Mouse (Mus musculus): ENCODE data around the gene Serpina3i. TPM values are rescaled to one million over a fixed set of nuclear protein-coding genes. Genes with fewer than 3 reads are reported as not detected.

Gene Serpina3i
- polyA plus RNA-seq, 2 experiments = 0.55 to 1.4 TPM

- DNase-seq (ENCODE audit: low spot score) (no peak), ATAC-seq (ENCODE audit: low FRiP score, low read depth) (no peak)
- 74% methylated on average over 1 of the region's 1 CpGs for WGBS
- Histone ChIP-seq H3K36me3 (ENCODE audit: control insufficient read depth, insufficient read depth, low read length) (no peaks in the 10 kb centered on the region), H3K4me3 (replicated peaks; ENCODE audit: low read length) (no peak overlapping the region), H3K27ac (replicated peaks; ENCODE audit: low read depth, low read length) (no peak overlapping the region), H3K9ac (ENCODE audit: low read depth, low read length, severe bottlenecking) (no peak overlapping the region), H3K4me2 (replicated peaks; ENCODE audit: low read depth, low read length, severe bottlenecking) (no peak overlapping the region), H3K4me1 (ENCODE audit: control insufficient read depth, insufficient read depth, low read length) (no peaks in the 10 kb centered on the region), H3K9me3 (ENCODE audit: control insufficient read depth, low read length) (no peaks in the 10 kb centered on the region), H3K27me3 (ENCODE audit: control insufficient read depth, insufficient read depth, low read length) (no peaks in the 10 kb centered on the region)
- no peak for TF ChIP-seq POLR2A (IDR thresholded peaks at IDR 0.05; ENCODE audit: borderline replicate concordance, extremely low read depth, insufficient read depth, insufficient read length)
Measured at GRCm38 (mm10) chr12:104245092-104245491, 17.8 kb upstream of the Serpina3i start.

GRCm38 (mm10) chr12:104245595-104245994 lies 17.3 kb upstream of the Serpina3i start:
- DNase-seq (ENCODE audit: low spot score) = no peak
- no peak overlapping the region for H3K27ac ChIP-seq (replicated peaks; ENCODE audit: low read depth, low read length)
- H3K4me1 ChIP-seq (ENCODE audit: control insufficient read depth, insufficient read depth, low read length) = no peaks in the 10 kb centered on the region
- WGBS = 63% methylated on average over 3 of the region's 3 CpGs
- H3K4me2 ChIP-seq (replicated peaks; ENCODE audit: low read depth, low read length, severe bottlenecking) = no peak overlapping the region
- no peaks in the 10 kb centered on the region for H3K36me3 ChIP-seq (ENCODE audit: control insufficient read depth, insufficient read depth, low read length)
- no peak for TF ChIP-seq POLR2A (IDR thresholded peaks at IDR 0.05; ENCODE audit: borderline replicate concordance, extremely low read depth, insufficient read depth, insufficient read length)
- no peaks in the 10 kb centered on the region for H3K27me3 ChIP-seq (ENCODE audit: control insufficient read depth, insufficient read depth, low read length)
- no peak overlapping the region for H3K9ac ChIP-seq (ENCODE audit: low read depth, low read length, severe bottlenecking)
- ATAC-seq (ENCODE audit: low FRiP score, low read depth) = no peak
- H3K9me3 ChIP-seq (ENCODE audit: control insufficient read depth, low read length) = no peaks in the 10 kb centered on the region
- H3K4me3 ChIP-seq (replicated peaks; ENCODE audit: low read length) = no peak overlapping the region

GRCm38 (mm10) chr12:104247553-104248002 lies 15.3 kb upstream of the Serpina3i start:
- no peak for TF ChIP-seq POLR2A (IDR thresholded peaks at IDR 0.05; ENCODE audit: borderline replicate concordance, extremely low read depth, insufficient read depth, insufficient read length)
- H3K36me3 ChIP-seq (ENCODE audit: control insufficient read depth, insufficient read depth, low read length) = no peaks in the 10 kb centered on the region
- H3K4me3 ChIP-seq (replicated peaks; ENCODE audit: low read length) = no peak overlapping the region
- no peak overlapping the region for H3K9ac ChIP-seq (ENCODE audit: low read depth, low read length, severe bottlenecking)
- H3K4me1 ChIP-seq (ENCODE audit: control insufficient read depth, insufficient read depth, low read length) = no peaks in the 10 kb centered on the region
- H3K9me3 ChIP-seq (ENCODE audit: control insufficient read depth, low read length) = no peaks in the 10 kb centered on the region
- no peak overlapping the region for H3K4me2 ChIP-seq (replicated peaks; ENCODE audit: low read depth, low read length, severe bottlenecking)
- ATAC-seq (ENCODE audit: low FRiP score, low read depth) (no peak), DNase-seq (ENCODE audit: low spot score) (peak; percentile 11)
- no peak overlapping the region for H3K27ac ChIP-seq (replicated peaks; ENCODE audit: low read depth, low read length)
- H3K27me3 ChIP-seq (ENCODE audit: control insufficient read depth, insufficient read depth, low read length) = no peaks in the 10 kb centered on the region

GRCm38 (mm10) chr12:104248231-104248630 lies 14.7 kb upstream of the Serpina3i start:
- Histone ChIP-seq H3K4me1 (ENCODE audit: control insufficient read depth, insufficient read depth, low read length) (no peaks in the 10 kb centered on the region), H3K27me3 (ENCODE audit: control insufficient read depth, insufficient read depth, low read length) (no peaks in the 10 kb centered on the region), H3K9me3 (ENCODE audit: control insufficient read depth, low read length) (no peaks in the 10 kb centered on the region), H3K36me3 (ENCODE audit: control insufficient read depth, insufficient read depth, low read length) (no peaks in the 10 kb centered on the region), H3K27ac (replicated peaks; ENCODE audit: low read depth, low read length) (no peak overlapping the region), H3K9ac (ENCODE audit: low read depth, low read length, severe bottlenecking) (no peak overlapping the region), H3K4me3 (replicated peaks; ENCODE audit: low read length) (no peak overlapping the region), H3K4me2 (replicated peaks; ENCODE audit: low read depth, low read length, severe bottlenecking) (no peak overlapping the region)
- TF ChIP-seq POLR2A (IDR thresholded peaks at IDR 0.05; ENCODE audit: borderline replicate concordance, extremely low read depth, insufficient read depth, insufficient read length) = no peak
- DNase-seq (ENCODE audit: low spot score) = no peak
- no peak for ATAC-seq (ENCODE audit: low FRiP score, low read depth)
- 64% methylated on average over 3 of the region's 3 CpGs for WGBS

- Histone ChIP-seq H3K4me1 (ENCODE audit: control insufficient read depth, insufficient read depth, low read length) (no peaks in the 10 kb centered on the region), H3K36me3 (ENCODE audit: control insufficient read depth, insufficient read depth, low read length) (no peaks in the 10 kb centered on the region), H3K9ac (ENCODE audit: low read depth, low read length, severe bottlenecking) (no peak overlapping the region), H3K27ac (replicated peaks; ENCODE audit: low read depth, low read length) (no peak overlapping the region), H3K27me3 (ENCODE audit: control insufficient read depth, insufficient read depth, low read length) (no peaks in the 10 kb centered on the region), H3K4me3 (replicated peaks; ENCODE audit: low read length) (no peak overlapping the region), H3K9me3 (ENCODE audit: control insufficient read depth, low read length) (no peaks in the 10 kb centered on the region), H3K4me2 (replicated peaks; ENCODE audit: low read depth, low read length, severe bottlenecking) (no peak overlapping the region)
- ATAC-seq (ENCODE audit: low FRiP score, low read depth) (no peak), DNase-seq (ENCODE audit: low spot score) (no peak)
- TF ChIP-seq POLR2A (IDR thresholded peaks at IDR 0.05; ENCODE audit: borderline replicate concordance, extremely low read depth, insufficient read depth, insufficient read length) = no peak
- 17% methylated on average over 3 of the region's 3 CpGs for WGBS
Measured at GRCm38 (mm10) chr12:104261041-104261440, 1.9 kb upstream of the Serpina3i start.

- no peak overlapping the region for H3K4me2 ChIP-seq (replicated peaks; ENCODE audit: low read depth, low read length, severe bottlenecking)
- no peak for TF ChIP-seq POLR2A (IDR thresholded peaks at IDR 0.05; ENCODE audit: borderline replicate concordance, extremely low read depth, insufficient read depth, insufficient read length)
- H3K36me3 ChIP-seq (ENCODE audit: control insufficient read depth, insufficient read depth, low read length) = no peaks in the 10 kb centered on the region
- H3K9me3 ChIP-seq (ENCODE audit: control insufficient read depth, low read length) = no peaks in the 10 kb centered on the region
- no peak overlapping the region for H3K27ac ChIP-seq (replicated peaks; ENCODE audit: low read depth, low read length)
- no peak overlapping the region for H3K9ac ChIP-seq (ENCODE audit: low read depth, low read length, severe bottlenecking)
- DNase-seq (ENCODE audit: low spot score) (no peak), ATAC-seq (ENCODE audit: low FRiP score, low read depth) (no peak)
- H3K4me1 ChIP-seq (ENCODE audit: control insufficient read depth, insufficient read depth, low read length) = no peaks in the 10 kb centered on the region
- H3K27me3 ChIP-seq (ENCODE audit: control insufficient read depth, insufficient read depth, low read length) = no peaks in the 10 kb centered on the region
- 80% methylated on average over 3 of the region's 3 CpGs for WGBS
- no peak overlapping the region for H3K4me3 ChIP-seq (replicated peaks; ENCODE audit: low read length)
Measured at GRCm38 (mm10) chr12:104266374-104266773, 3.5 kb downstream of the Serpina3i start.

Measured in limb, embryonic 14.5 days (tissue).